Mouse (Mus musculus): ENCODE results near the gene Dusp12.

Gene Dusp12

DNA sequence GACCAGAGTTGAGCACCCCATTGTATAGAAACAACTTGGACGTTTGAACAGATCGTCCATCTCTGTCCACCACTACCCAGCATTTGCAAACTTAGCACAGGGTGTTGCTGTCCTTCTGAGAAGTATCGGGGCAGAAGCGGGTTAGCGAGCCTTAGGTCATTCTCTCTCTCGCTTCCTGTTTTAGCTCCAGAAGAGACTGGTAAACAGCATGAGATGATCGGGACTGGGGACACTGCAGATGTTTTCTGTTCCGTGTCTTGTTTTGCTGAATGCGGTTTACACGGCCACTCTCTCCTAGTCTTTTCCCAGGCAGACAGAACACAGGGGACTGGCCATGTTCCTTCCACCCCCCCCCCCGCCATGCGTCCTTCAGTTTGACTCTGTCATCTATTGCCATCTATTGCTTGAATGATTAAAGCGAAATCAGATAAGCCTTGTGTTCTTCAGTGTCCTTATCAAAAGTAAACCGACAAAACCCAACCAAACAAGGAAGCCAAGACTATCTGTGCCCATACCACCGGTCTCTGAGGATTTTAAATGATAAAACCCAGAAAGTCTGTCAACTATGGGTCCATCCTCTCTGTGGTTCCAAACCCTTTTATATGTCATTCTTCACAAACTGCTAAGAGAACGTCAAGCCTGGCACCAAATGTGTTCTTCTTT, 13.2 kb upstream of the Dusp12 start:
- no peak for DNase-seq (ENCODE audit: low read depth, low spot score)

DNA sequence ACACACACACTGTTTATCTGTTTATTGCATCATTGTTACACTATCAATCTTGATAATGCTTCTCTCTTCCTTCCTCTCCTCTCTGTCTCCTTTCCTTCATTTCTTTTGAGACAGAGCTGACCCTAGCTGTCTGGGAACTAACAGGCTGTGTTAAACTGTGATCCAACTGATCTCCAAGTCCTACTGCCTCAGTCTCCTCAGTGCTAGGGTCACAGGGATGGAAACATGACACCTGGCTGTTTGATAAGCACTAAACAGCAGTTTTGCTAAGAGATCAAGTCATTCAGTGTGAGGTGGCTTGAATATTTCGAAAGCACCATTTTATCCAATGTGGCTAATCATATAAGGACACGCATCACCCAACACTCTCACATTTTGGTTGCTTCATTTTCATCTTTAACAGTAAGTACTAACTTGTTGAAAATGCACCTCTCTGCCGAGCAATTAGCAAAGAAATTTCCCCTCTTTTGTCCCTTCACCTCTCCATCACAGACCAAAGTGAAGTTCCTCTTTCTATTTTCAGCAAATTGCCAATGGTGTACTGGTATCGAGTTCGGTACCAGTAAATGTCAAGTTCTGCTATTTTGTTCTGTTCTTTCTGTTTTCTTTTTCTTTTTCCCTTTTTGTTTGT, 11.4 kb upstream of the Dusp12 start:
- no peak for DNase-seq (ENCODE audit: low read depth, low spot score)

DNA sequence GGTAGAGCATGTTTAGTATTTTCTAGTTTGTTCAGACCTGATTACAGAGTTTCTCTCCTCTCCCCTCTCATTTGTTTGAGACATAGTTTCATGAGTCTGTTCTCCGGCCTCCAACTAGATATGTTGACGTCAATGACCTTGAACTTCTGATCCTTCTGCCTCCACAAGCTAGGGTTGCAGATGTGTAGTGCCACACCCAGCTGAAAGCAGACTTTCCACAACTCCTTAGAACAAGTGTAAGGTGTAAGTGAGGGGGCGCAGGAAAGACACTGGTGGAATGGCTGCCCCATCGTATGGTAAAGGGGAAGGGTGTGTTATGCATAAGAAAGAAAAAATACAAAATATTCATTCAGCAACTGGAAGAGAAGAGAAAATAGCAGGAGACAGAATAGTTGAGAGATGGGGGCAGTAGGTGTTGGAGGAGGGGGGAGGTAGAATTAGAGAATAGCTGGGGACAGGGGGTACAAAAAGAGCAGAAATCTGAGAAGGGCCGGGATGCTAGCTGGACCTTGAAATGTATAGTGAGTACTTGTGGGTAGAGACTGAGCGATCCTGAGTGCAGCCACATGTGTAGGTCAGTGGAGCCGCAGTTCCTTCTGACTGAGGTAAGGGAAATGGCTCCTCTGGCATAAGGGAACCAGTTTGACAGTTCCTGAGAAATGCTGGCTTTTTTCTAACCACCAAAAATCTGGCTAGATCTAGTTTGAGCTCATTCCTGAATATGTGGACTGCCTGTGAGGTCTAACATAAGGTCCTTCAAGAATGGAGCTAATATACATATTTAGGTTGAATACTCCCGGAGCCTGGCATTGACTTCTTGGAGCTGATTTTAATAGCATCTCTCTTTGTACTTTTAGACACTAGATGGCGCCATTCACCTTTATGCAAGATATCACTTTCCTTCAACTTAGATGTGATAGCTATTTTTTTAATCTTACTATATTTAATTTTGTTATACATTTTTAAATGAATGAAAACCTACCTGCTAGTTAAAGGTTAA, 9.6 kb upstream of the Dusp12 start:
- peak; percentile 89 for DNase-seq (ENCODE audit: low read depth, low spot score)

DNA sequence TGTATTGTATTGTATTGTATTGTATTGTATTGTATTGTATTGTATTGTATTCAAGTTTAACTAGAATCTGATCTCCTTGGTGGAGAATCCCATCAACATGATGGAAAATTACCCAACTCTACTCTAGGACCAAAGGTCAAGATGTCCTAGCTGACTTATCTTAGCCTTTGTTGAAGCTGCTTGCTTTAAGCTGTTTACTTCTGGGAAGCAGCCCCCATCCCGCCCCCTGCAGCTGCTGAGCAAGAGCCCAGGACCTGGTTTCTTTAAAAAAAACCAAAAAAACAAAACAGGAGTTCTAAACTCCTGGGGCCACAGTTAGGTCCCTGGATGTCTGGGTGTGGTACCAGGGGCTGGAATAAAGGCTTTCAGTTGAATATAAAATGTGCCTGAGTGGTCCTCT, 6.9 kb upstream of the Dusp12 start:
- no peak for DNase-seq (ENCODE audit: low read depth, low spot score)

DNA sequence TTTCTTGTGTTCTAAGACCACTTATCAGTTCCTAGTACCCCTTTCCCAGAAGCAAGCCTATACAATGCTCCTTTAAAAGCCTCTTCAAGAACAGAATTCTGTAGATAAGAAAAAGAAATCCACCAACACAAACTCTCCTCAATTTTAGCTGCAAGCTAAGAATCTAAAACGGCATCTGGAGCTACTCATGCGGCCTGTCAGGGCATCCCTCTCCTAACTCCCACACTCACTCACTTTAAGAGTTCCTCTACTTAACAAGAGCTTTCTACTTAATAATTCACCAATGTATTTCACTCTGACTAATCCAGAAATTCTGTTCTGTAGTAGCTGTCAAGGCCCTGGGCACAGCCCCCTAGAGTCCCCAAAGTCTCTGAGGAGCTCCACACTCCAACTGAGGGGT, 6.3 kb upstream of the Dusp12 start:
- no peak for DNase-seq (ENCODE audit: low read depth, low spot score)

DNA sequence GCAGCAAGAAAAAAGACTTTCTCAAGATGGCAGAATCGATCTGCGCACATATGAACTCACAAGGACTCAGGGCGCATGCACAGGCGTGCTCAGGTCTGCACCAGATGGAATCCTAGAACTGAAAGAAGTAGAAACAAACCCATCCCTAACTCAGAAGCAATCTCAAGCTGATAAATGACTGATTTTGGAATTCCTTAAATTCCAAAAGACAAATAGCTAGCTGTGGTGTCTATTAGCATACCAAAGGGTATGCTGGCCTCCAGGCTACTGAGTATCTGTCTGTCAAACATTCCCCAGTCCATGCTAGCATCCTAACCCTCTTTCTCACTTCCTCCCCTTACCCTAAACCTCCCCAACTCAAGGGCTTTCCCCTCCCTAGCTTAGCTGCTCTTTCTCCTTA, 4.0 kb upstream of the Dusp12 start:
- DNase-seq (ENCODE audit: low read depth, low spot score), result peak; percentile 53

DNA sequence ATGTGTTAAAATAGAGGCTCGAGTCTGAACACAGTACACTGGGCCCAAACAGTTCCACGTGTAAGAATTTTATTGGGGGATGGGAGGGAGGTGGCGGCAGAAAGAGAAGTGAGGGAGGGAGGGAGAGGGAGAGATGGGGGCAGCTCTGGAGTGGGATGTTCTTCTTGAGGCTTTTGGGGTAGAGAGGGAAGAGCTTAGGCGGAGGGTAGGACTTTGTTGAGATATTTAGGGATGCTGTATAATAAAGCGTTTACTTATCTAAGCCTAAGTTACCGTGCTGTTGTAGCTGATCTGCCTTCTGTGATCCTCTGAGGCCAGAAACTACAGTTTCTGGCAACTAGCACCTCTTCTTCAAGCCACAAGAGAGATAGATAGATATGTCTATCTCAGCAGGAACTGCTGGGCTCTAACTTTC, 711 bp upstream of the Dusp12 start:
- DNase-seq (ENCODE audit: low read depth, low spot score), result no peak

DNA sequence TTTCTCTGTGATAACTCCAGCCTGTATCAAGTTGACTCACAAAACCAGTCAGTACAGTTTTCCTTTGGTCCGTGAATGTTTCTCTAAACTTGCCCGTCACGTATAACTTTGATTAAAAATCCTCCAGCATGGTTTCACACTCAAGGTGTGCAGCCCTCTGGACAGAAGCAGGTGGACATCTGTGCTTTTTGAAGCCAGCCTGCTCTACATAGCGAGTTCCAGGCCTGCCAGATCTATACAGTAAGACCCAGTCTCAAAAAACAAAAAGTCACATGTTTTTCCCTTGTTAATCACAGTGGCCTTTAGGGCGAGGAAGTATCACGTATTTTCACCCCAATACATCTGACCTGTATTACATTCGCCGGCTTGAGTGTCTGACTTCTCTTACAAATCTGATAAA, 950 bp downstream of the Dusp12 start:
- DNase-seq (ENCODE audit: low read depth, low spot score), result peak; percentile 29

DNA sequence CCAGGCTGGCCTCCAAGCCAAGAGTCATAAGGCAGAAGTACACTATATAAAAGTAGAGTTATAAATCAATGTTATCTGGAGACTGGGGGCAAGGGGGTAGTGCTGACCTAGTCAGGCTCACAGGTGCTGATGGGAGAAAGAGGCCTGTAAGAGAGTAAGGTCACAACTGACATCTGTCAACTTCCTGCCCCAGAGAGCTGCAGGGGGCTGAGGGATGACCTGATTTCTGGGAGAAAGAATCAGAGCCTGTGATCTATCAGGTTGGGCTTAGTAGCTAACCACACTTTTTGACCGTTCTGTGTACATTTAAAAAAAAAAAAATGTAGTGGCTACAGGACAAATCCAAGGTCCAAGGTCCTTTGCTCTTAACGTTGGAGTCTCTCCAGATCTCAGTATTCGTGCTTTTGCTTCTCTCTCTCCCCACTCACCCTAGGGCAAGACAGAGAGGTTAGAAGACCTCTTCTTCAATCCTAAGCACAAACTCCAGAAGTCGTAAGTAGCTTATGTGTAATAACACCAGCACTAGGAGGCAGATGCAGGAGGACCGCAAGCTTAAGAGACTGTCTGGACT, 2.3 kb downstream of the Dusp12 start:
- DNase-seq (ENCODE audit: low read depth, low spot score), result no peak

DNA sequence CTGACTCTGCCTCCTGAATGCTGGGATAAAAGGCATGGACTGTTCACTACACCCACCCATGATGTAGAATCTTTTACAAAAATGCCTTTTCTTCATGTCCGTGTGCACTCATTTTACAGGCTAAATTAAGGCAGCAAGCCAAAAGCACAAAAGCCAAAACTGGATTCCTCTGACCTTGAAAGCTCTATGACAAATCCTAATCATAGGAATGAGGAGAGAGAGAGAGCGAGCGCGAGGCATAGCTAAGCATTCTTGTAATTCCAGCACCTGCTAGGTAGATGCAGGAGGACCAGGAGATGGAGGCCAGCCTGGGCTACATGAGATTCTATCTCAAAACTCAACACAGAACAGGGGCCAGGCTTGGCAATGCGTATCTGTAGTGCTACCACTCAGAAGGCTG, 8.4 kb downstream of the Dusp12 start:
- DNase-seq (ENCODE audit: low read depth, low spot score), result no peak

DNA sequence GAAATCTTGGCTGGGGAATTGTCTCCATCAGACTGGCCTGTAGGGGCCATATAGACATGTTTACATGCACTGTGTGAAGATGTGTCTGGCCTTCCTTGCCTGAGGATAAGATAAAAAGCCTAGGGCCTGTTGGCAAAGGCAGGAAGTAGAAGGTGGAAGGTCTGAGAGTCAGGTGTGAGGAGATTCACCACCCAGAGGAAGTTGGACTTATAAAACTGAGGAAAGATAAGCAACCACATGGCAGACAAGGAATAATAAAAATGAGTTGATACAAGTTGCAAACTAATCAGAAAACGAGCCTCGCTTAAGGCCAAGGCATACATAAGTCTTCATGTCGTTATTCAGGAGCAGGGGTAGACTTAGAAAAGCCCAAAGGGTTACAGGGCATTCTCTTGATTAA, 9.7 kb downstream of the Dusp12 start:
- DNase-seq (ENCODE audit: low read depth, low spot score), result no peak

DNA sequence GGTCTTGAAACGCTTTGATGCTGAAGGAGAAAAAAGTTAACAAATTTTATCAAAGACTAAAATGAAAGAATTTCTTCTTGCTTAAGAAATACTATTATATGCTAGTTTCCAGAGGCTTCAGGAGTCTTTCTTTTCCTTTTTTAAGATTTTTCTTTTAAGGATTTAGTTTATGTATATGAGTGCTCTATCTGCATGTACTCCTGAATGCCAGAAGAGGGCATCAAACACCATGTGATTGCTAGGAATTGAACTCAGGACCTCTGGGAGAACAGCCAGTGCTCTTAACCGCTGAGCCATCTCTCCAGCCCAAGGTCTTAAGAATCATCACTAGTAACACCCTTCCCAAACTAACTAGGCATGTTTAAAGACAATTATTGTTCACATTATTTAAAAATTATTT, 13.4 kb downstream of the Dusp12 start:
- DNase-seq (ENCODE audit: low read depth, low spot score), result no peak

DNA sequence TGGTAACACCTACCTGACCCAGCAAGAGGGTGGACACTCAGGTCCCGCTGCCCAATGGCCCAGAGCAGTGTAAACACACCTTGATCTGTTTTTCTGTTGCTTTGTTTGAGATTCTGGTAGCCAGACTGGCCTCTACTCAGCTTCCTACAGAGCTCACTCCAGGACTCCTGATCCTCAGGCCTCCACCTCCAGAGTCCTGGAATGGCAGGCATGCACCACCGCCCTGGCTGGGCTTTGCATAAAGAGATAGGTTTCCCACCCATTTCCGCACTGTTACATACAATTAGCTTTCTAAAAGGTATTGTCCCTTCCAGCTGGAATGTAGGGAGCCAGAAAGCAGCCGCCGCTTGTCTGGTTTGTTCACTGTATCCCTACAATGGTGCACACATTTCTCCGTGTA, 13.9 kb downstream of the Dusp12 start:
- no peak for DNase-seq (ENCODE audit: low read depth, low spot score)

DNA sequence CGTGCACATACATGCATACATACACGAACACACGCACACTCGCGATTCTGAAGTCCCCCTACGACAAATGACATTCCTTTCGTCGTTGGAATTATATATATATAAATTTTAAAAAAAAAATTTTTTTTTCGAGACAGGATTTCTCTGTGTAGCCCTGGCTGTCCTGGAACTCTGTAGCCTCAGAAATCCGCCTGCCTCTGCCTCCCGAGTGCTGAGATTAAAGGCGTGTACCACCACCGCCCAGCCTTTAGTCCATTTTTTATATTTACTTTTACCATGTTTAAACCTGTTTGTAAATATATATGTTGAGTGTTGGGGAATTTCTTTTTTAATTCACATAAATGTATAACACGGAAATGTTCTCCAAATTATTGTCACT, 16.4 kb downstream of the Dusp12 start:
- no peak for DNase-seq (ENCODE audit: low read depth, low spot score)

DNA sequence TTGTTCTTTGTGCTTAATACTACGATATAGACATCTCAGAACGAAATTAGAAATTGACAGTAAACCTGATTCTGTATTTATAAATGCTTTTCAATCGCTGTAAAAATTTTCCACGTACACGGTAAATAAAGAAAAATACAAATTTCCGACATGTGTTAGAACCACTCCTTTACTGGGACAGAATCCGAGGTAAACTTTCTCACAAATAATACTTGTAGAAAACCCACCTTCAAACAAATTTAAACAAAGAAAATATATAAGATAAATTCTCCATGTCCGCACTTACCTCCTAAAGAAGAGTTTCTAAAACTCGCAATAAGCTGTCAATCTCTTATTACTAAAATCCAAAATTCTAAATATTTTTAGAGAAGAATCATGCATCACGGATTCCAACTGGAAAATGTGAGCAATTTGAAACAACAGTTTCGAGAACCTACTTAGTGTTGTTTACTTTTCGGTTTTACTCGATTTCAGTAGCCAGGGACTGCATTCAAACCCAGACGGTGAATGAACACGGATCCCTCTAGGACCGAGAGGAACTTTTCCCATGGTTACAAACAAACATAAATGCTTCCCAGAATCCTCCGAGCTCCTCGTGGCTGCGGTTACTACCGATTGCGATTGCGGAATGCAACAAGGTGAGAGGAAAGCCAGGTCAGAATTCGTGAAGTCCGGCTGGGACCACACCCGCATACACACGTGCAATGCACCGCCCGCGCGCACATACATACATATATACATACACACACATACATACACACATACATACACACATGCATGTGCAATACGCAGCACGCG, 17.0 kb downstream of the Dusp12 start:
- peak; percentile 95 for DNase-seq (ENCODE audit: low read depth, low spot score)

DNA sequence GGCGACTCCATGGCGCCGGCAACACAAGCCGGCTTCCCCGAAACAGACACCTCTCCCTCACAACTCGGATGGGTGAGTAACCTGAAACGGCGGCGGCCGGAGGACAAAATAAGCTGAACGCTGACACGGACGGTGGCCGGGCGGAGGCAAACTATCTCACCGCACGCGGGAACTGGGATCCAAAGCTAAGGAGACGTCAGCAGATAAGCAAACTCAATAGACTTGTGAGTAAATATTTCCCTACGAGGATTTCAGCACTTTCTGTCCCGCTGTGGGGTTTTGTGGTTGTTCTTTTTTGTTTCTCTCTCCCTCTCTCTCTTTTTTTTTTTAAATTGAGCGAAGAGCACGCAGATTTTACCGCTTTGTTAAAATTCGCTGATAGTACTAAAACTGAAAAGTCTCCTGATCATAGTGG, 17.6 kb downstream of the Dusp12 start, which contains the start of gene Atf6:
Gene Atf6 (minus strand): TSS at position 81 of the 415 bp plus-strand sequence.
- DNase-seq (ENCODE audit: low read depth, low spot score), result peak; percentile 96

DNA sequence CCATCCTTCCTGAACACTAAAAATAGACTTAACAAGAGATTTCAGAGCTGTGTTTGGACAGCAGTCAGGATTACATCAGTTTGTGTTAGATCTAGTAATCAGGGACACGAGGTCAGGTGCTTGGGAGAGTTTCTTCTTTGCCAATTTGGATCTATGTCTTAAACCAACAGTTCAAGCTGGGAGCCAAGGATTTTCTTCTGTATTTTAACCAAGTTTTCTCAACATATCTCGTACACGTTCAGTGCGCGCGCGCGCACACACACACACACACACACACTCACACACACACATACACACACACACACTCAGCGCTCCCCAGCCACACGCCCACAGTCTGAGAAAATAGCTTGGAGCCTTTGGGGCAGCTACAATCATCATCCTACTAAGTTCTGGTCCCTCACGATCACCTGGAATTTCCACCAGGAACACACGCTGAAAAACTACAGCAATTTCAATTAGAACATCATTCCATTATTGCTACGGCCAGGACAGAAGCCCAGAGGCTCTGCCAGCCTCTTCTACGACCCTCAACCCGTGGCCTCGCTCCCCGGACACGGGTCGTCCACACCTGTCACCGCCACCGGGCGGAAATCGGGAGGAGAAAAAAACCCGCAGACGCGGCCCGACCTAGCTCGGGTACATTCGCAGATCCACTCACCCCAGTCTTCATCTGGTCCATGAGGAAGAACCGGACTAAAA, 18.2 kb downstream of the Dusp12 start:
- DNase-seq (ENCODE audit: low read depth, low spot score), result peak; percentile 60

DNA sequence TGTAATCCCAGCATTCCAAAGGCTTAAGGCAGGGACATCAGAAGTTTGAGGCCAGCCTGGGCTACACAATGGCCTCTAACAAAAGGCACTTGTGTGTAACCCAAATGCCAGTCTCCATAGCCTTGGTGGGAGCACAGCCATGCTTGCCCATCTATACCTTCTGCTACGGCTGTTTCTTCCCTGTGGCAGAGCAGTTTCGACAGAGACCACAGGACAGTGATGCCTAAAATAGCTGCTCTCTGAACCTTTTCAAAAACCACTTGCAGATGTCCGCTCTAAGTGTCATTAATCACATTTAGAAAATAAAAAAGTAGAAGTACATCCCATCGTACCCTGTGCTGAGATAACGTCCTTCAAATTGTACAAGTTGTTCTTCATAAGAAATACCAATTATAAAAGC, 19.9 kb downstream of the Dusp12 start:
- no peak for DNase-seq (ENCODE audit: low read depth, low spot score)

DNA sequence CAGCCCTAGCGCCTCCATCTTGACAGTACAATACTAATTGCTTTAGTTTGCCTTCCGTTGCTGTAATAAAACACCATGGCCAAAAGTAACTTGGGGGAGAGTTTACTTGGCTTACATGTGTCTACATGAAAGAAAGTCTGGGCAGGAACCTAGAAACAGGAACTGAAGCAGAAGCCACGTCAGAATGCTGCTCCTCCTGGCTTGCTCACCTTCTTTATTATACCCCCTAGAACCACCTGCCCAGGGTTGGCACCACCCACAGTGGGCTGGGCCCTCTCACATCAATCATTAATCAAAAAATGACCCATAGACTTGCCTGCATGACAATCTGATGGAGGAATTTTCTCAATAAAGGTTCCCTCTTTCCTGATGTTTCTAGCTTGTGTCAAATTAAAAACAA, 20.6 kb downstream of the Dusp12 start:
- DNase-seq (ENCODE audit: low read depth, low spot score), result no peak

DNA sequence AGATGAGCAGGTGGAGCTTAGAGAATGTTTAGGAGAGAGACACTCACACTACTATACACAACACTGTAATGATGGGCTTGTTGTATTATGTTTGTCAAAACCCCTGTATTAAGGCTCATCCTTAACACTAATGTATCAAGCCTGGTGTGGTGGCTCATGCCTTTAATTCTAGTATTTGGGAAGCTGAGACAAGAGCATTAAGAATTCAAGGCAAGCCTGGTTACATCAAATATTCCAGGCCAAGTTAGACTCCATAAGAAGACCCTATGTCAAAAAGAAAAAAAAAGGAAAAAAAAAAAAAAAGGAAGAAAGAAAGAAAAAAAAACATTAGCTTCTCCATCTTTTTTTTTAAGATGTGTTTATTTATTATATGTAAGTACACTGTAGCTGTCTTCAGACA, 21.1 kb downstream of the Dusp12 start:
- no peak for DNase-seq (ENCODE audit: low read depth, low spot score)

DNA sequence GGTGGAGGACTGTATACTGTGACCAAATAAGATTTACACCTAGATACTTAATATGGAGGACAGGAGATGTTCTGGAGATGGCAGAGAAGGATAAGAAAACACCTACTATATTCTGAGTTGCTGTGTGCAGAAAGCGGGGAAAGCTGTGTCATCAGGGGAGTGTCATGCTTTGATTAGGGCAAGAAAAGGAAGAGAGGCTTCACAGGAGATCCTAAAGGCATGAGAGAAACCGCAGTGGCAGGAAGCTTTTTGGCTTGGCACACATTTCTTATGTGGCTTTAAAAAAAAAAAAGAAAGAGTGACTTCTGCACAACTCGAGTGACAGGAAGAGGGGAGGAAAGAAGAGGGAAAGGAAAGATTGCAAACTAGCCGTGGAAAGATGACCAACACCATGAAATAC, 22.3 kb downstream of the Dusp12 start:
- no peak for DNase-seq (ENCODE audit: low read depth, low spot score)

Data from 3T3-L1 (cell line).